Mouse (Mus musculus) midbrain, embryonic 15.5 days (tissue): Measurements from ENCODE around the gene Gal3st3. TPM values are rescaled to one million over a fixed set of nuclear protein-coding genes. Genes with fewer than 3 reads are reported as not detected.

Experiments
- ATAC-seq: fragments of 200-750 bp; cut with Nextera tagmentation; replicated peaks from 2 replicates; pipeline ENCODE4 v1.8.0; 2017; ENCODE audit warnings: moderate TSS enrichment
- H3K27ac ChIP-seq: fragments of 300-500 bp; sonication (generic); 2 replicates; pipeline ENCODE4 v1.5.1; 2015; ENCODE audit warnings: mild to moderate bottlenecking, inconsistent platforms
- H3K27me3 ChIP-seq: fragments of 300-500 bp; sonication (generic); replicated peaks from 2 replicates; pipeline ENCODE4 v1.6.1; 2015; ENCODE audit warnings: inconsistent platforms
- H3K36me3 ChIP-seq: fragments of 300-500 bp; sonication (generic); replicated peaks from 2 replicates; pipeline ENCODE4 v1.6.1; 2015; ENCODE audit warnings: inconsistent platforms
- H3K4me1 ChIP-seq: fragments of 300-500 bp; sonication (generic); 2 replicates; pipeline ENCODE4 v1.6.1; 2015; ENCODE audit warnings: inconsistent platforms
- H3K4me2 ChIP-seq: fragments of 300-500 bp; sonication (generic); 2 replicates; pipeline ENCODE4 v1.6.1; 2015; ENCODE audit warnings: inconsistent platforms, mild to moderate bottlenecking, moderate library complexity
- H3K4me3 ChIP-seq: fragments of 300-500 bp; sonication (generic); 2 replicates; pipeline ENCODE4 v1.5.1; 2015; ENCODE audit warnings: mild to moderate bottlenecking, inconsistent platforms
- H3K9ac ChIP-seq: fragments of 300-500 bp; sonication (generic); 2 replicates; pipeline ENCODE4 v1.6.1; 2015; ENCODE audit warnings: mild to moderate bottlenecking, inconsistent platforms
- H3K9me3 ChIP-seq: fragments of 300-500 bp; sonication (generic); 2 replicates; pipeline ENCODE4 v1.6.1; 2016; ENCODE audit warnings: inconsistent platforms
- WGBS: fragments of 180-500 bp; shearing (Covaris S2); methylation state at CpG from one replicate; pipeline ENCODE4 v1.1.7; 2015; ENCODE audit warnings: mixed read lengths; 5-methylcytosine and 5-hydroxymethylcytosine counted together
- polyA plus RNA-seq: library from polyadenylated mRNA; unstranded; fragments of >200 nt; fragmentation: Nextera tagmentation; extraction: Ambion mirVana; gene quantifications from 2 replicates; pipeline ENCODE4 v1.2.1, GENCODE M21; 2015

Gal3st3 gene
- polyA plus RNA-seq, 1 experiment from 2014 or later: 50.3 TPM

- Histone ChIP-seq H3K36me3 (peaks cover 38% of the 10 kb centered on the region), H3K27ac (no peak overlapping the region), H3K4me1 (peaks cover 13% of the 10 kb centered on the region), H3K9ac (no peak overlapping the region), H3K9me3 (no peaks in the 10 kb centered on the region), H3K27me3 (no peaks in the 10 kb centered on the region), H3K4me3 (no peak overlapping the region), H3K4me2 (no peak overlapping the region)
- WGBS: 86% methylated on average over 2 of the region's 2 CpGs
- no peak for ATAC-seq
These were observed 21.6 kb upstream of the Gal3st3 start for GRCm38 (mm10) chr19:5276531-5276930.

GRCm38 (mm10) chr19:5277140-5277539 lies 21.0 kb upstream of the Gal3st3 start:
- H3K4me3 ChIP-seq: no peak overlapping the region
- H3K27me3 ChIP-seq: no peaks in the 10 kb centered on the region
- H3K9ac ChIP-seq: no peak overlapping the region
- H3K4me1 ChIP-seq: peaks cover 7% of the 10 kb centered on the region; the same call in 1 of the 2 replicates
- ATAC-seq: no peak
- peaks cover 43% of the 10 kb centered on the region for H3K36me3 ChIP-seq
- WGBS: 92% methylated on average over 3 of the region's 3 CpGs
- H3K27ac ChIP-seq: no peak overlapping the region
- no peak overlapping the region for H3K4me2 ChIP-seq
- no peaks in the 10 kb centered on the region for H3K9me3 ChIP-seq

- WGBS: 89% methylated on average over 8 of the region's 8 CpGs
- Histone ChIP-seq H3K27ac (no peak overlapping the region), H3K9ac (no peak overlapping the region), H3K4me2 (no peak overlapping the region), H3K36me3 (peaks cover 54% of the 10 kb centered on the region), H3K4me1 (peaks cover 7% of the 10 kb centered on the region; the same call in 1 of the 2 replicates), H3K4me3 (no peak overlapping the region), H3K27me3 (no peaks in the 10 kb centered on the region), H3K9me3 (no peaks in the 10 kb centered on the region)
- ATAC-seq: no peak
These were observed 19.8 kb upstream of the Gal3st3 start for GRCm38 (mm10) chr19:5278381-5278780.

GRCm38 (mm10) chr19:5294972-5295735 lies 3.0 kb upstream of the Gal3st3 start, which contains the start of gene Sf3b2:
Sf3b2 (minus strand) TSS chr19:5295455.
- Histone ChIP-seq H3K36me3 (peaks cover 26% of the 10 kb centered on the region), H3K27ac (peak within 1 kb of the TSS; percentile 88), H3K9ac (peak within 1 kb of the TSS; percentile 77), H3K4me2 (peak within 1 kb of the TSS; percentile 81), H3K4me3 (peak within 1 kb of the TSS; percentile 59), H3K9me3 (no peaks in the 10 kb centered on the region), H3K4me1 (peaks cover 38% of the 10 kb centered on the region), H3K27me3 (no peaks in the 10 kb centered on the region)
- WGBS: under 1% methylated on average over 46 of the region's 46 CpGs
- peak; percentile 95 for ATAC-seq

- H3K4me2 ChIP-seq: peak overlapping the region; percentile 81
- no peaks in the 10 kb centered on the region for H3K9me3 ChIP-seq
- peak overlapping the region; percentile 59 for H3K4me3 ChIP-seq
- WGBS: 6% methylated on average over 13 of the region's 13 CpGs
- ATAC-seq: peak; percentile 46
- H3K9ac ChIP-seq: peak overlapping the region; percentile 77
- H3K27me3 ChIP-seq: no peaks in the 10 kb centered on the region
- H3K36me3 ChIP-seq: peaks cover 21% of the 10 kb centered on the region
- peak overlapping the region; percentile 88 for H3K27ac ChIP-seq
- H3K4me1 ChIP-seq: peaks cover 43% of the 10 kb centered on the region
These were observed 2.4 kb upstream of the Gal3st3 start for GRCm38 (mm10) chr19:5295736-5296075.

- WGBS: 83% methylated on average over 5 of the region's 5 CpGs
These were observed 1.5 kb upstream of the Gal3st3 start for GRCm38 (mm10) chr19:5296630-5297029.

GRCm38 (mm10) chr19:5300588-5300987 lies 2.5 kb downstream of the Gal3st3 start:
- no peak overlapping the region for H3K9ac ChIP-seq

More at GRCm38 (mm10) chr19:5296630-5297029, 1.5 kb upstream of the Gal3st3 start:
- no peaks in the 10 kb centered on the region for H3K27me3 ChIP-seq
- peaks cover 13% of the 10 kb centered on the region for H3K36me3 ChIP-seq
- no peak for ATAC-seq
- peaks cover 44% of the 10 kb centered on the region for H3K4me1 ChIP-seq
- H3K27ac ChIP-seq: no peak overlapping the region
- no peak overlapping the region for H3K9ac ChIP-seq
- H3K4me3 ChIP-seq: no peak overlapping the region
- no peak overlapping the region for H3K4me2 ChIP-seq
- H3K9me3 ChIP-seq: no peaks in the 10 kb centered on the region

GRCm38 (mm10) chr19:5302455-5302854 lies 4.3 kb downstream of the Gal3st3 start:
- Histone ChIP-seq H3K27me3 (no peaks in the 10 kb centered on the region), H3K9ac (no peak overlapping the region), H3K36me3 (peaks cover 36% of the 10 kb centered on the region), H3K4me1 (peaks cover 25% of the 10 kb centered on the region), H3K9me3 (no peaks in the 10 kb centered on the region), H3K27ac (no peak overlapping the region), H3K4me3 (no peak overlapping the region), H3K4me2 (no peak overlapping the region)
- no peak for ATAC-seq
- WGBS: 23% methylated on average over 4 of the region's 4 CpGs

More at GRCm38 (mm10) chr19:5300588-5300987, 2.5 kb downstream of the Gal3st3 start:
- Histone ChIP-seq H3K27ac (no peak overlapping the region), H3K36me3 (peaks cover 21% of the 10 kb centered on the region; the same call in 1 of the 2 replicates), H3K4me2 (no peak overlapping the region; the same call in 1 of the 2 replicates), H3K9me3 (no peaks in the 10 kb centered on the region), H3K4me3 (no peak overlapping the region), H3K27me3 (no peaks in the 10 kb centered on the region), H3K4me1 (peaks cover 31% of the 10 kb centered on the region)
- no peak for ATAC-seq
- WGBS: 84% methylated on average over 6 of the region's 6 CpGs

GRCm38 (mm10) chr19:5306279-5306678 lies 8.1 kb downstream of the Gal3st3 start:
- Histone ChIP-seq H3K27me3 (no peaks in the 10 kb centered on the region), H3K9me3 (no peaks in the 10 kb centered on the region), H3K4me3 (no peak overlapping the region), H3K4me1 (no peaks in the 10 kb centered on the region), H3K9ac (no peak overlapping the region), H3K4me2 (no peak overlapping the region), H3K36me3 (peaks cover 42% of the 10 kb centered on the region), H3K27ac (no peak overlapping the region)
- 83% methylated on average over 6 of the region's 6 CpGs for WGBS
- no peak for ATAC-seq

GRCm38 (mm10) chr19:5306968-5307734 lies 9.0 kb downstream of the Gal3st3 start:
- no peaks in the 10 kb centered on the region for H3K4me1 ChIP-seq
- no peak for ATAC-seq
- 54% methylated on average over 98 of the region's 98 CpGs for WGBS
- peaks cover 42% of the 10 kb centered on the region for H3K36me3 ChIP-seq
- H3K9ac ChIP-seq: no peak overlapping the region
- H3K4me3 ChIP-seq: no peak overlapping the region
- H3K27ac ChIP-seq: no peak overlapping the region
- H3K9me3 ChIP-seq: no peaks in the 10 kb centered on the region
- peak overlapping the region; percentile 10; the same call in 1 of the 2 replicates for H3K4me2 ChIP-seq
- no peaks in the 10 kb centered on the region for H3K27me3 ChIP-seq

GRCm38 (mm10) chr19:5309025-5309424 lies 10.9 kb downstream of the Gal3st3 start:
- 83% methylated on average over 7 of the region's 7 CpGs for WGBS
- no peaks in the 10 kb centered on the region for H3K9me3 ChIP-seq
- ATAC-seq: no peak
- H3K27ac ChIP-seq: no peak overlapping the region
- H3K27me3 ChIP-seq: no peaks in the 10 kb centered on the region
- H3K4me3 ChIP-seq: no peak overlapping the region
- H3K4me1 ChIP-seq: no peaks in the 10 kb centered on the region
- H3K9ac ChIP-seq: no peak overlapping the region
- peaks cover 30% of the 10 kb centered on the region for H3K36me3 ChIP-seq
- H3K4me2 ChIP-seq: no peak overlapping the region

GRCm38 (mm10) chr19:5313189-5313588 lies 15.1 kb downstream of the Gal3st3 start:
- Histone ChIP-seq H3K36me3 (no peaks in the 10 kb centered on the region), H3K4me3 (no peak overlapping the region), H3K9me3 (no peaks in the 10 kb centered on the region), H3K4me1 (no peaks in the 10 kb centered on the region), H3K27me3 (no peaks in the 10 kb centered on the region), H3K9ac (no peak overlapping the region), H3K27ac (no peak overlapping the region), H3K4me2 (no peak overlapping the region)
- ATAC-seq: no peak
- 91% methylated on average over 8 of the region's 8 CpGs for whole genome bisulfite sequencing
